Mouse (Mus musculus) brain, embryonic 14.5 days (tissue): ENCODE data around the gene Rnf185.

Experiments used
- CTCF ChIP-seq: fragments of 200-500 bp; IDR thresholded peaks from 2 replicates; pipeline ENCODE4 v1.5.1; 2012; ENCODE audit warnings: inconsistent platforms, mild to moderate bottlenecking, moderate library complexity, borderline replicate concordance; ENCODE audit not compliant: insufficient read depth, insufficient read length; ENCODE audit errors: extremely low read depth
- POLR2A ChIP-seq: fragments of 200-500 bp; IDR thresholded peaks from 2 replicates; pipeline ENCODE4 v1.6.1; 2012; ENCODE audit warnings: mild to moderate bottlenecking, inconsistent platforms, borderline replicate concordance; ENCODE audit not compliant: poor library complexity, insufficient read depth, insufficient read length, severe bottlenecking; ENCODE audit errors: extremely low read depth

DNA sequence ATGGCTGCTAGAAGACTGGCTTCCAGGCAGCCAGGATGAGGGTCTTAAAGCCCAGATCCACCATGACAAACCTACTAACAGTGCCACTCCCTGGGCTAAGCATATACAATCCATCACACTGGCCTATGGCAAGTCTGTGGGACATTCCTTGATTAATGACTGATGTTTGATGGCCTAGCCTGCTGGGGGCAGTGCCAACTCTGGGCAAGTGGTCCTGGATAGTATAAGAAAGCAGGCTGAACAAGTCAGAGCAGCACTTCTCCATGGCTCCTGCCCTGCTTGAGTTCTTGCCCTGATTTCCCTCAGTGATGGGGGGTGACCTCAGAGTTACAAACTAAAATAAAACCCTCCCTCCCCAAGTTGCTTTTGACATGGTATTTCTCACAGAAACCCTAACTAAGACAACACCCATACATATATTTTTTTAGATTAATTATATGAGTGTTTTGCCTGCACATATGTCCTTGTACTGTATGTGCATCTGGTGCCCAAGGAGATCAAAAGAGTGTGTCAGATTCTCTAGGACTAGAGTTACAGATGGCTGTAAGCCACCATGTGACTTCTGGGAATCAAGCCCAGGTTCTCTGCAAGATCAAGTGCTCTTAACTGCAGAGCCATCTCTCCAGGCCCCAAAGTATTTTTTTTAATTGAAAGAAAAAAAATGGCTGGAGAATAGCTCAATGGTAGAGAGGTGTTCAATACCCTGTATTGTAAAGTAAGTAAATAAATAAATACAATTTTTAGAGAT, 10.3 kb downstream of the Rnf185 start:
- TF ChIP-seq CTCF (no peak), POLR2A (no peak)
